Mouse (Mus musculus) heart, postnatal 0 days (tissue): ENCODE measurements at regions not wholly inside any gene's neighbourhood (a gene's known extent, or its start where the extent isn't known, plus 50 kb on each side); places are given as distances from the start of the nearest gene placed in this dataset.
"Not testable (repeated sequence)": the region's sequence is repeated elsewhere in the genome, so short reads cannot be mapped to it uniquely, and the experiment has no call there.

ENCODE experiments used
- ATAC-seq: fragments of 200-750 bp; cut with Nextera tagmentation; 2 replicates; pipeline ENCODE4 v1.8.0; 2017; ENCODE audit warnings: low read depth, moderate number of reproducible peaks, moderate library complexity; ENCODE audit not compliant: insufficient read depth
- DNase-seq: peaks from one replicate; pipeline ENCODE4 v3.0.0-alpha.2; 2016; ENCODE audit warnings: low spot score
- H3K27ac ChIP-seq: fragments of 300-500 bp; sonication (generic); 2 replicates; pipeline ENCODE4 v1.5.1; 2014; ENCODE audit warnings: low read depth, mild to moderate bottlenecking
- H3K27me3 ChIP-seq: fragments of 300-500 bp; sonication (generic); 2 replicates; pipeline ENCODE4 v1.6.1; 2014; ENCODE audit warnings: low read length, mixed read lengths; ENCODE audit not compliant: control insufficient read depth, insufficient read depth
- H3K36me3 ChIP-seq: fragments of 300-500 bp; sonication (generic); replicated peaks from 2 replicates; pipeline ENCODE4 v1.6.1; 2014; ENCODE audit warnings: low read length, mixed read lengths; ENCODE audit not compliant: control insufficient read depth, insufficient read depth
- H3K4me1 ChIP-seq: fragments of 300-500 bp; sonication (generic); 2 replicates; pipeline ENCODE4 v1.6.1; 2014; ENCODE audit warnings: antibody characterized with exemption; ENCODE audit not compliant: control insufficient read depth, insufficient read depth
- H3K4me2 ChIP-seq: fragments of 300-500 bp; sonication (generic); 2 replicates; pipeline ENCODE4 v1.6.1; 2014; ENCODE audit warnings: low read depth, mild to moderate bottlenecking, low read length, moderate library complexity
- H3K4me3 ChIP-seq: fragments of 300-500 bp; sonication (generic); 2 replicates; pipeline ENCODE4 v1.5.1; 2014; ENCODE audit warnings: low read depth, low read length
- H3K9ac ChIP-seq: fragments of 300-500 bp; sonication (generic); replicated peaks from 2 replicates; pipeline ENCODE4 v1.6.1; 2014; ENCODE audit warnings: low read depth, low read length, mixed read lengths
- H3K9me3 ChIP-seq: fragments of 300-500 bp; sonication (generic); replicated peaks from 2 replicates; pipeline ENCODE4 v1.6.1; 2016; ENCODE audit warnings: low read length; ENCODE audit not compliant: control insufficient read depth
- CTCF ChIP-seq: IDR thresholded peaks from 2 replicates; pipeline ENCODE4 v1.5.1; 2016; ENCODE audit warnings: antibody characterized with exemption, control low read depth, low read depth
- EP300 ChIP-seq: IDR thresholded peaks from 2 replicates; pipeline ENCODE4 v1.6.1; 2016; ENCODE audit warnings: antibody characterized with exemption, low read depth
- WGBS: fragments of 180-500 bp; shearing (Covaris S2); extraction: QIAGEN DNeasy Blood & Tissue Kit; methylation state at CpG from one replicate; pipeline ENCODE4 v1.1.7; 2014; 5-methylcytosine and 5-hydroxymethylcytosine counted together

GRCm38 (mm10) chr8:46355066-46355465 lies 60.6 kb upstream of the Helt start:
- 84% methylated on average over 4 of the region's 4 CpGs for WGBS

GRCm38 (mm10) chr8:46357961-46358360 lies 63.5 kb upstream of the Helt start:
- H3K36me3 ChIP-seq, H3K4me2 ChIP-seq, H3K27ac ChIP-seq, H3K27me3 ChIP-seq, H3K4me3 ChIP-seq, H3K9ac ChIP-seq, ATAC-seq, H3K9me3 ChIP-seq, H3K4me1 ChIP-seq, DNase-seq: not testable (repeated sequence)
- WGBS = 85% methylated on average over 9 of the region's 9 CpGs

More at GRCm38 (mm10) chr8:46355066-46355465, 60.6 kb upstream of the Helt start:
- DNase-seq = no peak
- H3K27ac ChIP-seq = no peak overlapping the region
- no peaks in the 10 kb centered on the region for H3K4me1 ChIP-seq
- no peaks in the 10 kb centered on the region for H3K36me3 ChIP-seq
- no peak for ATAC-seq
- H3K27me3 ChIP-seq = no peaks in the 10 kb centered on the region
- no peak overlapping the region for H3K4me2 ChIP-seq
- no peaks in the 10 kb centered on the region for H3K9me3 ChIP-seq
- no peak overlapping the region for H3K4me3 ChIP-seq
- H3K9ac ChIP-seq = no peak overlapping the region
- TF ChIP-seq EP300 (no peak), CTCF (no peak)

GRCm38 (mm10) chr8:46362871-46363306 lies 68.4 kb upstream of the Helt start:
- H3K36me3 ChIP-seq = no peaks in the 10 kb centered on the region
- TF ChIP-seq EP300 = no peak
- TF ChIP-seq CTCF = no peak
- no peak overlapping the region for H3K27ac ChIP-seq
- no peak overlapping the region for H3K9ac ChIP-seq
- 78% methylated on average over 2 of the region's 2 CpGs for WGBS
- no peak overlapping the region for H3K4me2 ChIP-seq
- DNase-seq = no peak
- H3K27me3 ChIP-seq = no peaks in the 10 kb centered on the region
- H3K4me1 ChIP-seq = no peaks in the 10 kb centered on the region
- no peak overlapping the region for H3K4me3 ChIP-seq
- ATAC-seq = no peak
- H3K9me3 ChIP-seq = no peaks in the 10 kb centered on the region

- no peaks in the 10 kb centered on the region for H3K36me3 ChIP-seq
- no peak overlapping the region for H3K27ac ChIP-seq
- H3K27me3 ChIP-seq = no peaks in the 10 kb centered on the region
- H3K4me1 ChIP-seq = no peaks in the 10 kb centered on the region
- H3K4me3 ChIP-seq = no peak overlapping the region
- 79% methylated on average over 5 of the region's 5 CpGs for WGBS
- no peaks in the 10 kb centered on the region for H3K9me3 ChIP-seq
- no peak overlapping the region for H3K4me2 ChIP-seq
- TF ChIP-seq EP300 (no peak), CTCF (no peak)
- ATAC-seq (no peak), DNase-seq (no peak)
- H3K9ac ChIP-seq = no peak overlapping the region
Measured at GRCm38 (mm10) chr8:46365711-46366110, 71.2 kb upstream of the Helt start.

- no peak for DNase-seq
- TF ChIP-seq CTCF (no peak), EP300 (no peak)
- 87% methylated on average over 3 of the region's 3 CpGs for WGBS
Measured at GRCm38 (mm10) chr8:46367125-46367524, 72.7 kb upstream of the Helt start.

GRCm38 (mm10) chr8:46374092-46374491 lies 79.6 kb upstream of the Helt start:
- ATAC-seq = no peak
- Histone ChIP-seq H3K36me3 (no peaks in the 10 kb centered on the region), H3K9ac (no peak overlapping the region), H3K27me3 (no peaks in the 10 kb centered on the region), H3K9me3 (no peaks in the 10 kb centered on the region), H3K4me3 (no peak overlapping the region), H3K27ac (no peak overlapping the region), H3K4me2 (no peak overlapping the region), H3K4me1 (no peaks in the 10 kb centered on the region)
- 30% methylated on average over 4 of the region's 4 CpGs for WGBS
- DNase-seq = no peak
- TF ChIP-seq CTCF (no peak), EP300 (no peak)

More at GRCm38 (mm10) chr8:46367125-46367524, 72.7 kb upstream of the Helt start:
- Histone ChIP-seq H3K36me3 (no peaks in the 10 kb centered on the region), H3K27me3 (no peaks in the 10 kb centered on the region), H3K4me3 (no peak overlapping the region), H3K27ac (no peak overlapping the region), H3K4me2 (no peak overlapping the region), H3K9ac (no peak overlapping the region), H3K4me1 (no peaks in the 10 kb centered on the region), H3K9me3 (no peaks in the 10 kb centered on the region)
- no peak for ATAC-seq
